20 mouse cellular contexts compared by ENCODE assay signal in the genomic region with DNA sequence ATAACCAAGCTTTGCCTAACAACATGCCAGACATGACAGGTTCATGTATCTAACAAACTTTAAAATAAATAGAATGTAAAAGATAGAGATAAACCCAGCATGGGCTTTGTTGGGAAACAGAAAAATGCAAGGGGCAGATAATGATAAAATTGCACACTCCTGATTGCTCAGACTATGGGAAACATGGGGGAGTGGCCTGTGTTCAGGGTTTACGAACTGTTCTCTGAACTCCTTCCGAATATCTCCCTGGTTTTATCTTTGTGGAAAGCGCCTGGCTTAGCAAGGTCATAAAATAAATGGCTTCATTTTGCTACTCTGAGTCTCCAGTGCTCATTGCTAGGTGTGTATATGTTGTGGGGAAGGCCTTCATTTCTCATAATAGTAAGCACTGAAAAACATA.
"Had no signal": no experiment of that assay in that cellular context is flagged by ENCODE, and none has a peak within 500 bp of the region (broad histone marks: within the 10 kb centered on the region; RNA-seq: fewer than 3 reads in every experiment).

No protein-coding gene starts in this region.

- H3K36me3 ChIP-seq: liver, embryonic 15.5 days; midbrain, embryonic 13.5 days; midbrain, embryonic 15.5 days; neural tube, embryonic 12.5 days had no signal

- ATAC-seq: liver, postnatal 0 days; lung, postnatal 0 days; midbrain, embryonic 13.5 days; midbrain, embryonic 15.5 days had no signal

- DNase-seq: liver, postnatal 0 days; lung, adult 2 months; lung, postnatal 14 days; lung, postnatal 36 days; retina, postnatal 1 day; right cerebral cortex, adult 18-20 months; right cerebral cortex, postnatal 25 days; right cerebral cortex, postnatal 4 days; spleen, adult 18-20 months; thymus, adult 18-20 months; thymus, postnatal 25 days; thymus, postnatal 4 days had no signal

- H3K9me3 ChIP-seq: liver, embryonic 15.5 days; lung, embryonic 15.5 days; midbrain, embryonic 13.5 days; midbrain, embryonic 15.5 days; neural tube, embryonic 12.5 days had no signal

- H3K9ac ChIP-seq: liver, embryonic 15.5 days; liver, postnatal 0 days; lung, embryonic 15.5 days; midbrain, embryonic 13.5 days; midbrain, embryonic 15.5 days; neural tube, embryonic 12.5 days had no signal

- H3K27ac ChIP-seq: liver, embryonic 15.5 days; macrophage; midbrain, embryonic 13.5 days; midbrain, embryonic 15.5 days; neural tube, embryonic 12.5 days had no signal

- H3K4me2 ChIP-seq: liver, embryonic 15.5 days; lung, embryonic 15.5 days; midbrain, embryonic 11.5 days; midbrain, embryonic 13.5 days; midbrain, embryonic 15.5 days; neural tube, embryonic 12.5 days had no signal

- H3K4me3 ChIP-seq: liver, embryonic 15.5 days; lung, embryonic 15.5 days; midbrain, embryonic 13.5 days; midbrain, embryonic 15.5 days; neural tube, embryonic 12.5 days had no signal

- H3K4me1 ChIP-seq: liver, embryonic 15.5 days; midbrain, embryonic 13.5 days; midbrain, embryonic 15.5 days; neural tube, embryonic 12.5 days had no signal

- H3K27me3 ChIP-seq: liver, embryonic 15.5 days; lung, embryonic 15.5 days; midbrain, embryonic 13.5 days; midbrain, embryonic 15.5 days; neural tube, embryonic 12.5 days had no signal
